Mouse (Mus musculus): ENCODE data around the gene Mgmt. TPM values are rescaled to one million over a fixed set of nuclear protein-coding genes. Genes with fewer than 3 reads are reported as not detected.

The Mgmt gene
- polyA plus RNA-seq, 1 experiment from 2014 or later, result 6.1 TPM

DNA sequence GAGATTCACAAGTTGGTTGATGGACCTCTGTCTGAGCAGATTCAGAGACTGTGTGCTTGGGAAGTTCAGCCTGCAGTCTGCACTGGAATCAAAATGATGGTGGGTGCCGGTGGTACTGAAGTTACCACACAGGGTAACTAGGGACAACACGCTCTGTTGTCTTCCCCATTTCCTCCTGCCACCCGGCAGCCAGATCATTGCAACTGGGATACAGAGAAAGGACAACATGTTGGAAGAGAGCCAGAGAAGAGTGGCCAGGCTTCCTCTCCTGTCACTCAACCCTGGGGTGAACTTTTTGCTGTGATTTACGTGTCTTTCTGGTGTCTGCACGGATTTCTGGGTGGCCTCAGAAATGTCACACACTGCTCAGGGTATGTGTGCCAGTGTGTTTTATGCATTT is 107.4 kb downstream of the Mgmt start:
- no peak overlapping the region for H3K4me2 ChIP-seq (ENCODE audit: low read depth, low read length)
- H3K9ac ChIP-seq (ENCODE audit: low read length), result no peak overlapping the region
- H3K27ac ChIP-seq (ENCODE audit: low read length), result no peak overlapping the region
- H3K4me1 ChIP-seq (replicated peaks; ENCODE audit: control insufficient read depth, insufficient read depth, low read length), result no peaks in the 10 kb centered on the region
- WGBS, result 41% methylated on average over 5 of the region's 5 CpGs
- no peak overlapping the region for H3K4me3 ChIP-seq (ENCODE audit: low read length)
- no peaks in the 10 kb centered on the region for H3K9me3 ChIP-seq (ENCODE audit: control insufficient read depth, low read length)
- H3K36me3 ChIP-seq (ENCODE audit: control insufficient read depth, insufficient read depth, low read length), result no peaks in the 10 kb centered on the region
- H3K27me3 ChIP-seq (ENCODE audit: control insufficient read depth, insufficient read depth, low read depth, low read length), result no peaks in the 10 kb centered on the region
- ATAC-seq (ENCODE audit: low read depth), result no peak

DNA sequence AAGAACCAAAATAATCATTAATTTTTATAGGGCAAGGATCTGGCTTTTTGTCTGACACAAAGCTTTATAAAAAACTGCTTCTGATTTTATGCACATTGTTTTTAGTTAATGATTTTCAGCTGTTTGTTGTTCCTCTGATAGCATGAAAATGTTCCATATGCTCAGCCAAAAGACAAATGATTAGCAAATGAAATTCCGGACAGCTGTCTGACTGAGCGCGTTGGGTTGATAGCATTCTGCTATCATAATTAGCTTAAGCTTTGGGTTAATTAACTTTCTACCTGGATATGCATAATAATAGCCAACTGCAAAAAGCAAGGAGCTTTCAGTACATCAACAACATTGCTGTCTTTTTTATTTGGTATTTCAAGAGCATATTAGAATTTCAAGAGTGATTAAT is 108.0 kb downstream of the Mgmt start:
- 76% methylated on average over 3 of the region's 3 CpGs for WGBS
- no peak overlapping the region for H3K9ac ChIP-seq (ENCODE audit: low read length)
- no peak for ATAC-seq (ENCODE audit: low read depth)
- H3K9me3 ChIP-seq (ENCODE audit: control insufficient read depth, low read length), result no peaks in the 10 kb centered on the region
- no peak overlapping the region for H3K4me2 ChIP-seq (ENCODE audit: low read depth, low read length)
- H3K4me3 ChIP-seq (ENCODE audit: low read length), result no peak overlapping the region
- H3K36me3 ChIP-seq (ENCODE audit: control insufficient read depth, insufficient read depth, low read length), result no peaks in the 10 kb centered on the region
- no peak overlapping the region for H3K27ac ChIP-seq (ENCODE audit: low read length)
- no peaks in the 10 kb centered on the region for H3K27me3 ChIP-seq (ENCODE audit: control insufficient read depth, insufficient read depth, low read depth, low read length)
- no peaks in the 10 kb centered on the region for H3K4me1 ChIP-seq (replicated peaks; ENCODE audit: control insufficient read depth, insufficient read depth, low read length)

DNA sequence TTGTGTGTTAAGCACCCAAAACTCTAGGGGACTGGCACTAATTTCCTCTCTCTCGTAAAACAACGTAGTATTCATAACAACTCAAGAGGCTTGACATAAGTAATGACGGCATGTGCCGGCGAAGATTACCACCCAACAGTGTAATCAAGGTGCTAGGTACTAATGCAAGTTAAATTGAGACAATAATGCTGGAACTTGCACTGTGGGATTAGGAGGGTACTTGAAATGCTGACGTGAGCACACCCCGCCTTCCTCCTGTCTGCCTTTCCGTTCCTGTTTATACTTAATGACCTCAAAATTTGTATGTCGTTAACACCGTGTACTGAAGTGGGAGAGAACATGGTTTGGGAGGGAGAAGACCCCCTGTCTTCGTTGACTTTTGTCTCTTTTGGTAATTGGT is 110.9 kb downstream of the Mgmt start:
- Histone ChIP-seq H3K9ac (ENCODE audit: low read length) (no peak overlapping the region), H3K27ac (ENCODE audit: low read length) (no peak overlapping the region), H3K27me3 (ENCODE audit: control insufficient read depth, insufficient read depth, low read depth, low read length) (no peaks in the 10 kb centered on the region), H3K4me1 (replicated peaks; ENCODE audit: control insufficient read depth, insufficient read depth, low read length) (no peaks in the 10 kb centered on the region), H3K36me3 (ENCODE audit: control insufficient read depth, insufficient read depth, low read length) (no peaks in the 10 kb centered on the region), H3K4me3 (ENCODE audit: low read length) (no peak overlapping the region), H3K9me3 (ENCODE audit: control insufficient read depth, low read length) (no peaks in the 10 kb centered on the region), H3K4me2 (ENCODE audit: low read depth, low read length) (peak overlapping the region; percentile 14; the same call in 1 of the 2 replicates)
- ATAC-seq (ENCODE audit: low read depth), result no peak
- WGBS, result 37% methylated on average over 11 of the region's 11 CpGs

GRCm38 (mm10) chr7:137008321-137008720 is 113.9 kb downstream of the Mgmt start:
- Histone ChIP-seq H3K4me1 (replicated peaks; ENCODE audit: control insufficient read depth, insufficient read depth, low read length) (no peaks in the 10 kb centered on the region), H3K9ac (ENCODE audit: low read length) (no peak overlapping the region), H3K4me2 (ENCODE audit: low read depth, low read length) (no peak overlapping the region), H3K27ac (ENCODE audit: low read length) (no peak overlapping the region), H3K9me3 (ENCODE audit: control insufficient read depth, low read length) (no peaks in the 10 kb centered on the region), H3K4me3 (ENCODE audit: low read length) (no peak overlapping the region), H3K27me3 (ENCODE audit: control insufficient read depth, insufficient read depth, low read depth, low read length) (no peaks in the 10 kb centered on the region), H3K36me3 (ENCODE audit: control insufficient read depth, insufficient read depth, low read length) (no peaks in the 10 kb centered on the region)
- WGBS, result 62% methylated on average over 6 of the region's 6 CpGs
- ATAC-seq (ENCODE audit: low read depth), result no peak

DNA sequence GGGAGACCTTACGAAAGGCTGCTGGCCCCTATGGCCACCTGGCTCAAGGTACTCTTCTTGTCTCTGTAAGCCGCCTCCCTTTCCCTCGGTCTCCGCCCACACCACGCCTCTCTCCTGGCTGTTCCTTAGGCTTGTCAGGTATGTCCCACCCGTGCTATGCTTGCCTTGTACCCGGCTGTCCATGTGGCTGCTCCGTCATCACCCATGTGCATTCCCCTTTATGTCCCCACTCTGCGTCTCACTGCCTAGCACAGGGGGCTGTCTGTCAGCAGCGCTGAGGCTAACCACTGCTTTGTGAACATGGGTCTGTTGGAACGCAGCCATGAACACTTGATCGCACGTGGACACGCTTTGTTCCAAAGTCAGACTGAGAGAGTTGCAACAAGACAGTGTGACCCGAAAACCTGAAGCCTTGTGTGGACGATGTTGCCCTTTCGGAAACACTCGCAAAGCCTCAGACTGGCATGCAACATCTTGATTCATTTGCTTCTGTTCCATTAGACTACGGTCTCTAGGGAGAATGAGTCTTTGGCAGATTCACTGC is 115.4 kb downstream of the Mgmt start:
- Histone ChIP-seq H3K9ac (ENCODE audit: low read length) (no peak overlapping the region), H3K4me1 (replicated peaks; ENCODE audit: control insufficient read depth, insufficient read depth, low read length) (no peaks in the 10 kb centered on the region), H3K36me3 (ENCODE audit: control insufficient read depth, insufficient read depth, low read length) (no peaks in the 10 kb centered on the region), H3K27me3 (ENCODE audit: control insufficient read depth, insufficient read depth, low read depth, low read length) (no peaks in the 10 kb centered on the region), H3K27ac (ENCODE audit: low read length) (no peak overlapping the region), H3K4me3 (ENCODE audit: low read length) (no peak overlapping the region), H3K4me2 (ENCODE audit: low read depth, low read length) (no peak overlapping the region), H3K9me3 (ENCODE audit: control insufficient read depth, low read length) (no peaks in the 10 kb centered on the region)
- no peak for ATAC-seq (ENCODE audit: low read depth)
- WGBS, result 77% methylated on average over 19 of the region's 19 CpGs

DNA sequence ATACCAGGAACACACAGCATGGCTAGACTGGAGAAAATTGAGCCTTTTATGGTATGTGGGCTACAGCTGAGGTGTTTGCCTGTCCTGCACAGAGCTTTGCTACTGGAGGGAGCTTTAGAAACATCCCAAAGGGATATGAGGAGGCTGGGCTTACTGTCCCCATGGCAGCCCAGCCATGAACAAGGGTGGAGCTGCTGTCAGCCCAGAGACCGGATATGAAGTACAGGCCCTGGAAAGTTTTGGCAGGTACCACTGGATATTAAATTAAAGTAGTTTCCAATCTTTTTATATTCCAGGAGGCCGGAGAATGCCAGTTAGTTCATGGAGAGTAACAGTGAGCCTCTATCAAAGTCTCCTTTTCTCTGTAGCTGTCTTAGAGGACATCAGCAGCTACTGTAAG is 116.0 kb downstream of the Mgmt start:
- H3K4me3 ChIP-seq (ENCODE audit: low read length), result no peak overlapping the region
- no peak overlapping the region for H3K9ac ChIP-seq (ENCODE audit: low read length)
- H3K9me3 ChIP-seq (ENCODE audit: control insufficient read depth, low read length), result no peaks in the 10 kb centered on the region
- H3K4me1 ChIP-seq (replicated peaks; ENCODE audit: control insufficient read depth, insufficient read depth, low read length), result no peaks in the 10 kb centered on the region
- no peak overlapping the region for H3K4me2 ChIP-seq (ENCODE audit: low read depth, low read length)
- H3K36me3 ChIP-seq (ENCODE audit: control insufficient read depth, insufficient read depth, low read length), result no peaks in the 10 kb centered on the region
- 77% methylated on average over 2 of the region's 2 CpGs for whole genome bisulfite sequencing
- H3K27ac ChIP-seq (ENCODE audit: low read length), result no peak overlapping the region
- H3K27me3 ChIP-seq (ENCODE audit: control insufficient read depth, insufficient read depth, low read depth, low read length), result no peaks in the 10 kb centered on the region
- no peak for ATAC-seq (ENCODE audit: low read depth)

GRCm38 (mm10) chr7:137012687-137013086 is 118.3 kb downstream of the Mgmt start:
- Histone ChIP-seq H3K4me3 (ENCODE audit: low read length) (no peak overlapping the region), H3K4me1 (replicated peaks; ENCODE audit: control insufficient read depth, insufficient read depth, low read length) (no peaks in the 10 kb centered on the region), H3K9ac (ENCODE audit: low read length) (no peak overlapping the region), H3K9me3 (ENCODE audit: control insufficient read depth, low read length) (no peaks in the 10 kb centered on the region), H3K27me3 (ENCODE audit: control insufficient read depth, insufficient read depth, low read depth, low read length) (no peaks in the 10 kb centered on the region), H3K36me3 (ENCODE audit: control insufficient read depth, insufficient read depth, low read length) (no peaks in the 10 kb centered on the region), H3K27ac (ENCODE audit: low read length) (no peak overlapping the region), H3K4me2 (ENCODE audit: low read depth, low read length) (no peak overlapping the region)
- no peak for ATAC-seq (ENCODE audit: low read depth)
- WGBS, result 57% methylated on average over 8 of the region's 8 CpGs

DNA sequence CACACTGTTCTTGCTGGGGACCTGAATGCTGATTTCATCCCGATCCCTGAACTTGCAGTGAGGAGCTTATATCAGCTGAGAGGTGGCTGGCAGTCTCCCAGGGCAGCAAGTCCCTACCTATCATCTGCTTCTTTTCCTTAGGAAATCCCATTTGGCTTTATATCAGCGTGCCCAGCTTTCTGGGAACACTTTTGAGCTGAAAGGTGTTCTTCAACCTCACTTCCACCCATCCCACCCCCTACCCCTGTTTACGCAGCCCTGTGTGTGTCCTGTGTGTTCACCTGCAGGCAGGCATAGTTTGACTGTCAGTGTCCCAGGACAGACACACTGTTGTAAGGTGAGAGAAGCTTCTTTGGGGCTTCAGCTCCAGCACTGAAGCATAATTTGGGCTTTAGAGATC is 119.0 kb downstream of the Mgmt start:
- Histone ChIP-seq H3K9ac (ENCODE audit: low read length) (no peak overlapping the region), H3K27ac (ENCODE audit: low read length) (no peak overlapping the region), H3K36me3 (ENCODE audit: control insufficient read depth, insufficient read depth, low read length) (no peaks in the 10 kb centered on the region), H3K27me3 (ENCODE audit: control insufficient read depth, insufficient read depth, low read depth, low read length) (no peaks in the 10 kb centered on the region), H3K4me1 (replicated peaks; ENCODE audit: control insufficient read depth, insufficient read depth, low read length) (no peaks in the 10 kb centered on the region), H3K4me2 (ENCODE audit: low read depth, low read length) (no peak overlapping the region), H3K4me3 (ENCODE audit: low read length) (no peak overlapping the region), H3K9me3 (ENCODE audit: control insufficient read depth, low read length) (no peaks in the 10 kb centered on the region)
- WGBS, result 62% methylated on average over 3 of the region's 3 CpGs
- ATAC-seq (ENCODE audit: low read depth), result no peak

DNA sequence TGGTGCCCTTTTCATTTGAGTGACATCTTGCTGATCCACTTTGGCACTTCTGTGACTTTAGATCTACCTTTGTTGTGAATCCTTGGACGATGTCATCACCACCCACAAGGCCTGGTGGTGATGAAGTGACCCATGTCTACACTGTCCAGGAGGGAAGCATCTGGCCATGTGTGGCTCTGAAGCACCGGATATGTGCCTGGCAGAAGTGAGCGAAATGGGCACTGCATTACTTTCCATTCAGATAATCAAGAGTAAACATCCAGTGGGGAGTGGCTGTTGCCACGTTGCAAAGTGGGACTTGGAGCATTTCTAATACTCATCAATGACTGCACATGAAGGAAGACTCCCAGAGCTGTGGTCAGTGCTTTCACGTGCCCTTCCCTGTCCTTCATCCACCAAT is 124.2 kb downstream of the Mgmt start:
- Histone ChIP-seq H3K27me3 (ENCODE audit: control insufficient read depth, insufficient read depth, low read depth, low read length) (no peaks in the 10 kb centered on the region), H3K36me3 (ENCODE audit: control insufficient read depth, insufficient read depth, low read length) (no peaks in the 10 kb centered on the region), H3K4me3 (ENCODE audit: low read length) (no peak overlapping the region), H3K4me1 (replicated peaks; ENCODE audit: control insufficient read depth, insufficient read depth, low read length) (no peaks in the 10 kb centered on the region), H3K9ac (ENCODE audit: low read length) (no peak overlapping the region), H3K4me2 (ENCODE audit: low read depth, low read length) (no peak overlapping the region), H3K27ac (ENCODE audit: low read length) (no peak overlapping the region), H3K9me3 (ENCODE audit: control insufficient read depth, low read length) (no peaks in the 10 kb centered on the region)
- ATAC-seq (ENCODE audit: low read depth), result no peak
- 81% methylated on average over 5 of the region's 5 CpGs for WGBS

DNA sequence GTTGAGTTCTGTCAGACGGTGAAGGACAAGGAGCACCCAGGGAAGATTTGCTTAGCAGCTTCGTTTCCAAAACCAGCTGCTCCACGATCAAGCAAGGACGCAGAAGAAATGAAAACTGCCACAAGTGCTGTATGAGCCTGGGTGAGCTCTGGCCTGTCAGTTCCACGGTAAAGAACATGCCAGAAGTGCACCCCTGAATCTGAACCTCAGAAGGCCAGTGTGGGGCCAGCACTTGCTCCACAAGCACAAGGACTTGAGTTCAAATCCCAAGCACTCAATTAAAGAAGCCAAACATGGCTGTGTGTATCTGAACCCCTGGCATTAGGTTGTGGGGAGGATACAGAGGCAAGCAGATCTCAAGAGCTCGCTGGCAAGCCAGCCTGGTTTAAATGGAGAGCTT is 125.8 kb downstream of the Mgmt start:
- H3K27ac ChIP-seq (ENCODE audit: low read length), result no peak overlapping the region
- WGBS, result 76% methylated on average over 6 of the region's 6 CpGs
- H3K9ac ChIP-seq (ENCODE audit: low read length), result no peak overlapping the region
- no peak overlapping the region for H3K4me3 ChIP-seq (ENCODE audit: low read length)
- H3K4me1 ChIP-seq (replicated peaks; ENCODE audit: control insufficient read depth, insufficient read depth, low read length), result no peaks in the 10 kb centered on the region
- ATAC-seq (ENCODE audit: low read depth), result no peak
- no peak overlapping the region for H3K4me2 ChIP-seq (ENCODE audit: low read depth, low read length)
- no peaks in the 10 kb centered on the region for H3K36me3 ChIP-seq (ENCODE audit: control insufficient read depth, insufficient read depth, low read length)
- no peaks in the 10 kb centered on the region for H3K9me3 ChIP-seq (ENCODE audit: control insufficient read depth, low read length)
- no peaks in the 10 kb centered on the region for H3K27me3 ChIP-seq (ENCODE audit: control insufficient read depth, insufficient read depth, low read depth, low read length)

Measured in lung, embryonic 16.5 days (tissue).